8 mouse cellular contexts compared by ENCODE assay signal in the genomic region with DNA sequence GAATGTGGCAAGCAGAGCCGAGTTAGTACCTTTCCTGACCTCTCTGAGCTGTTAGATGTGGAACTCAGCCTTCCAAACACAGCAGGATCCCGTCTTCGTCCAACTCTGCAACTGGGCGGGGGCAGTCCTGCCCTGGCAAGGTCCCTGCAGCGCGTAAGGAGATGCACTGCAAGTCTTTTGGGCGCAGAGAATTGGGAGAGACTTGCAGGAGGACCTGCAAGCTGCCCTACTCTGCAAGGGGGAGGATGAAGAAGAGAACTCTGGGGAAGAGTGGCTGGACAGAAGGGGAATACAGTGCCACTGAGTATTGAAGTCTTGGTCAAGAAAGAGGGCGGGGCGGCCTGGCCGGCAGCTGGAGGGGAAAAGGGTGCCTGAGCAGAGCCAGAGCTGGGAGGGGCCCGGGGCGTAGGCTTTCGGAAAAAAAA. TPM values are rescaled to one million over a fixed set of nuclear protein-coding genes. Genes with fewer than 3 reads are reported as not detected.
DNase-seq lines count a peak whose midpoint lies in the region; ATAC-seq lines count a peak whose summit lies in the region.

No protein-coding gene starts in this region.

- WGBS in embryonic facial prominence, embryonic 15.5 days: under 1% methylated on average over 13 of the region's 13 CpGs
- WGBS in heart, embryonic 16.5 days: 0% methylated on average over 13 of the region's 13 CpGs
- WGBS in limb, embryonic 10.5 days: 0% methylated on average over 13 of the region's 13 CpGs

- H3K27ac ChIP-seq in embryonic facial prominence, embryonic 15.5 days (replicated peaks): no peak overlapping the region
- peak overlapping the region; percentile 87 for H3K27ac ChIP-seq in heart, embryonic 16.5 days (ENCODE audit: low read length)
- H3K27ac ChIP-seq in limb, embryonic 10.5 days: peak overlapping the region; percentile 76

- peaks cover 14% of the 10 kb centered on the region for H3K4me1 ChIP-seq in embryonic facial prominence, embryonic 15.5 days
- peaks cover 11% of the 10 kb centered on the region for H3K4me1 ChIP-seq in heart, embryonic 16.5 days (ENCODE audit: control insufficient read depth, insufficient read depth, low read length)
- peaks cover 20% of the 10 kb centered on the region for H3K4me1 ChIP-seq in limb, embryonic 10.5 days

- no peak; the same call in 1 of the 2 replicates for ATAC-seq in embryonic facial prominence, embryonic 15.5 days (ENCODE audit: insufficient number of reproducible peaks, low FRiP score, low TSS enrichment, low read depth)
- peak; percentile 70 for ATAC-seq in heart, embryonic 16.5 days (replicated peaks; ENCODE audit: extremely low read depth, insufficient read depth, low FRiP score)
- peak; percentile 35; the same call in 1 of the 2 replicates for ATAC-seq in megakaryocyte-erythroid progenitor cell, adult 5-6 weeks (replicated peaks; ENCODE audit: low FRiP score, low TSS enrichment, poor library complexity, severe bottlenecking)

- H3K4me3 ChIP-seq in embryonic facial prominence, embryonic 15.5 days (replicated peaks): peak overlapping the region; percentile 50
- H3K4me3 ChIP-seq in heart, embryonic 16.5 days (ENCODE audit: low read length): peak overlapping the region; percentile 68
- peak overlapping the region; percentile 59 for H3K4me3 ChIP-seq in limb, embryonic 10.5 days

- H3K9ac ChIP-seq in embryonic facial prominence, embryonic 15.5 days: 0 out of 2 replicates have a peak overlapping the region, but pooled peaks have one; percentile 18
- H3K9ac ChIP-seq in heart, embryonic 16.5 days (ENCODE audit: low read length): peak overlapping the region; percentile 73

- DNase-seq in CD4-positive, CD25-positive, alpha-beta regulatory T cell, adult 2 months (ENCODE audit: low read depth, low spot score): peak; percentile 11
- peak; percentile 44 for DNase-seq in ZHBTc4 (ENCODE audit: low read depth, low spot score)
- peak; percentile 57 for DNase-seq in limb, embryonic 10.5 days (ENCODE audit: low spot score)
- peak; percentile 79 for DNase-seq in testis, postnatal 10 days (ENCODE audit: low spot score)
- DNase-seq in layer of hippocampus, adult 11-12 months (ENCODE audit: low spot score): no peak

- H3K27me3 ChIP-seq in embryonic facial prominence, embryonic 15.5 days: no peaks in the 10 kb centered on the region
- H3K27me3 ChIP-seq in heart, embryonic 16.5 days (ENCODE audit: control insufficient read depth, insufficient read depth, low read length): no peaks in the 10 kb centered on the region
- no peaks in the 10 kb centered on the region for H3K27me3 ChIP-seq in limb, embryonic 10.5 days (ENCODE audit: low read depth, poor library complexity, severe bottlenecking)

- no peaks in the 10 kb centered on the region for H3K36me3 ChIP-seq in embryonic facial prominence, embryonic 15.5 days
- H3K36me3 ChIP-seq in heart, embryonic 16.5 days (ENCODE audit: control insufficient read depth, insufficient read depth): no peaks in the 10 kb centered on the region
- no peaks in the 10 kb centered on the region for H3K36me3 ChIP-seq in limb, embryonic 10.5 days

- no peaks in the 10 kb centered on the region for H3K9me3 ChIP-seq in embryonic facial prominence, embryonic 15.5 days (replicated peaks)
- no peaks in the 10 kb centered on the region for H3K9me3 ChIP-seq in heart, embryonic 16.5 days (replicated peaks; ENCODE audit: control insufficient read depth, low read length)
- H3K9me3 ChIP-seq in limb, embryonic 10.5 days (replicated peaks): no peaks in the 10 kb centered on the region

- peak overlapping the region; percentile 72 for H3K4me2 ChIP-seq in embryonic facial prominence, embryonic 15.5 days (replicated peaks)
- H3K4me2 ChIP-seq in heart, embryonic 16.5 days (ENCODE audit: low read depth, low read length): peak overlapping the region; percentile 70

RNA-seq across cellular contexts. Expression of gene Il15, which starts 0.7 kb away (rescaled TPM):
- polyA plus RNA-seq in embryonic facial prominence, embryonic 15.5 days (2015; fragmentation: Nextera tagmentation; extraction: Ambion mirVana): 4.0 and 5.7 TPM in 2 replicates
- polyA plus RNA-seq in heart, embryonic 16.5 days (2015; fragmentation: Nextera tagmentation; extraction: Ambion mirVana): 13.5 and 15.3 TPM in 2 replicates
- polyA plus RNA-seq in limb, embryonic 10.5 days (2016; fragmentation: Nextera tagmentation; extraction: Ambion mirVana): 0.74 and 1.6 TPM in 2 replicates
- total RNA-seq in megakaryocyte-erythroid progenitor cell, adult 5-6 weeks (2014; fragmentation: Nextera tagmentation): 0.96 TPM in 1 of 2 replicates, not detected in the other
- 0.38 and 7.1 TPM in 2 replicates for total RNA-seq in megakaryocyte-erythroid progenitor cell, adult 5-6 weeks (2017)
